Mouse (Mus musculus) CD4-positive, CD25-positive, alpha-beta regulatory T cell, adult 2 months (primary cell): Measurements from ENCODE around the gene Slitrk5.
"Not testable (repeated sequence)": the region's sequence is repeated elsewhere in the genome, so short reads cannot be mapped to it uniquely, and the experiment has no call there.

Experiments
- DNase-seq: peaks from one replicate; pipeline ENCODE4 v3.0.0-alpha.2; 2012; ENCODE audit warnings: low read depth, low spot score

The Slitrk5 gene

DNA sequence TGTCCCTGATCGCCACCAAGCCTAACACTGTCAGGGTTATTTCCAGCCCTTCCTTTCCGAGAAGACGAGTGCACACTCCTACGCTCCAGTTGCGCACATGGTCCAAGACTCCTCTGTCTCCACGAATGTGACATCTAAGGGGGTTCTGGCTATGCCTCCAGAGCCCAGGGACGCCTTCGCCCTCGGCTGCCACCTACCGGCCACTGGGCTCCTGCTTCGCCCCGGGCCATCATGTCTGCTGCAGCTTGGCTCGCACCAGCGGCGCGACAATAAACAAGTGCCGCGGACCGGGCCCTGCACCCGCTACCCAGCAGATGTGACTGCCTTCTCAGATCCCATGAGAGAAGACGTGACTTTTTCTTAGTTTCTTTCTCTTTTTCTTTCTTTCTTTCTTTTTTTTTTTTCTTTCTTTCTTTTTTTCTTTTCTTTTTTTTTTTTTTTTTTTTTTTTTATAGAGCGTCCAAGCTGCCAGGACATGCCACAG, at the start of gene Slitrk5:
Gene Slitrk5, plus strand, starts transcription at position 434 of the 484 bp plus-strand sequence.
- DNase-seq: peak; percentile 30

DNA sequence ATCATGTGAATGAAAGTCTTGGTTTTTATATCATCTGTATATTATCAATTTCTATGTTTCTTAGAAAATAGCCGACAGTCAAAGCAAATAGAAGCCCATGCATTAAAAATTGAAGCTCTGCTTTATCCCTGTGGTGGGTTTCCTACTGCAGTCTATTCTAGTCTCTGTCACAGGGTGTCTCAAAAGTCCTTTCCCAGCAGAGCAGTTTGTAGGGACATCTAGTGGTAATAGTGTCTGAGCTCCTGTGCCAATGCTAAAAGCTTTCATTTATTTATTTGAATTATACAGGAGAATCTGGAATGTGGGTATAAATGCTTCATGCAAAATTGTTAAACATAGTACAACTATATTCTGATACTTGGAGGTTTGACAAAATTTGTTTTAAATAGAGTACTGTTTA, 2.0 kb upstream of the Slitrk5 start:
- no peak for DNase-seq

DNA sequence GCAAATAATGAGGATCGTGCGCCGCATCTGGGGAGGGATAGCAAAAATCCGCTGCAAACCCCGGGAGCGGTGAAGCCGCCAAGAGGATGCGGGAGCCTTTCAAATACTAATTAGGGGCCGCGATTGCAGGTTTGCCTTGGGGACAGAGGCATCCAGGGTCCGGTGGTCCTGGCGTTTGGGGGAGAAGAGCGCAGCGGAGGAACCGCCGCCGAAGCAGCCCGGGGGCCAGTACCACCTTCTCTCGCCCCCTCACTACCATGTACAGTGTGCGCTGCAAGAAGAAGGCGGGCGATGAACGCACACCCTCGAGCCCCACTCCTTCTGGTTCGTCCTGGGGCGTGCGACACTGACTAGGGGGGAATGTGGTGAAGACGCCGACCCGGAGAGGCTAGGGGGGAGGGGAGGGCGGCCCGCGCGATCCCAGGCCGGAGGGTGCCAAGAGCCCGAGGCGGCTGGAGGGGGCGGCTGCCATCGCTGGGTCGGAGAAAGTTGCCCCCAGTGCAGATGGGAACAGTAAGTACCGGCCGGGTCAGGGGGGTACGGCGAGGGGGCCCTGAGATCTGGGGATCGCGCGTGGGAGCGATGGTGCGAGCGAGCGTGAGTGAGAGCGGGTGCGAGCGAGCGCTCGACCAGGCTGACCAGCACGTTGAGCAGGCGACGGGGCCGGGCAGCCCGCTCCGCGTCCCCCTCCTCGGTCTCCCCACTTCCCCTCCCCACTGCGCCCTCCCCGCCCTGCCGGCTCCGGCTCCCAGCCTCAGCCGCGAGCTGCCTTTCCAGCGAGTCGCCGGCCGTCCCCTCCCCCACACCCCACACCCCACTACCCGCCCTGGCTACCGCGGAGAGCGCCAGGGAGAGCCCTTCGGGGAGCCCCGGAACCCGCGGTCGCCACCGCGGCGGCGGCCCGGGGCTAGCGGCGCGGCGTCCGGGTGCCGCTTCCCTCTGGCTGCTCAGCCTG, 591 bp downstream of the Slitrk5 start:
- DNase-seq: no peak

DNA sequence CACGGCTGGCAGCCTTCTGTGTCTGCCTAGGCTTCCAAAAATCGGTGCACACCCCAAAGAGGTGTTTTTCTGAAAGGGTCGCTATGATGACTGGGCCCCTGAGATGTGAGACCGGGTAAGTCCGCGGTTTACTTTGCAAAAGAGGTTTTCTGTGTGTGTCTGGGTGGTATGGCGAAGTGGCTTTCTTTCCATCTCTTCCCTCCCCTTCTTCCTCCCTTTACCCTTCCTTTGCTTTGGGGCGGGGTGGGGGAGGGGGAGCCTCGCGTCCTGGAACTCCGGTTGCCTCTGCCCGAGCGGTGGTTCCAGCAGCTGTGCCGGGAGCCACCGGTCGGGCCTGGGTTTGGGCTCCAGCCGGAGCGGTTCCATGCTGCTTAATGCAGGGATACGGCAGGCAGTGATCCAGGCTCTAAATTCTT, 1.3 kb downstream of the Slitrk5 start:
- no peak for DNase-seq

DNA sequence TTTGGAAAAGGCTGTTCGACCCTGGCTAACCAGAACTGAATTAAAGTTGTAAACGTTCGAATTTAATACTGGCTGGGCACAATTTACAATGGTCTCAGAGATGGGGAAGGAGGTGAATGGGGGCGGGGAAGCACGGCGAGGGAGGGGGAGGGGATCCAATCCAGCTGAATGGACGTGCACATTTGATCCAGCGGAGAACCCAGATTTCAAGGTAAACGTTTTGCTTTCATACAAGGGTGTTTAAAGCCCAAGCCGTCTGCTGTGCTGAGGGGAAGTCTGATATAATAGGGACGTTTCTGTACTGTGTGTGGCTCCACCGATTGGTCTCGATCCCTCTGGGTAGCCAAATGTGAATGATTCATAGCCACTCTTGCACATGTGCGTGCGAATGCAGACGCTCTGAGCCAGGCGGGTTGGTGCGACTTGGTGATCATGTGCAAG, 2.0 kb downstream of the Slitrk5 start:
- no peak for DNase-seq

DNA sequence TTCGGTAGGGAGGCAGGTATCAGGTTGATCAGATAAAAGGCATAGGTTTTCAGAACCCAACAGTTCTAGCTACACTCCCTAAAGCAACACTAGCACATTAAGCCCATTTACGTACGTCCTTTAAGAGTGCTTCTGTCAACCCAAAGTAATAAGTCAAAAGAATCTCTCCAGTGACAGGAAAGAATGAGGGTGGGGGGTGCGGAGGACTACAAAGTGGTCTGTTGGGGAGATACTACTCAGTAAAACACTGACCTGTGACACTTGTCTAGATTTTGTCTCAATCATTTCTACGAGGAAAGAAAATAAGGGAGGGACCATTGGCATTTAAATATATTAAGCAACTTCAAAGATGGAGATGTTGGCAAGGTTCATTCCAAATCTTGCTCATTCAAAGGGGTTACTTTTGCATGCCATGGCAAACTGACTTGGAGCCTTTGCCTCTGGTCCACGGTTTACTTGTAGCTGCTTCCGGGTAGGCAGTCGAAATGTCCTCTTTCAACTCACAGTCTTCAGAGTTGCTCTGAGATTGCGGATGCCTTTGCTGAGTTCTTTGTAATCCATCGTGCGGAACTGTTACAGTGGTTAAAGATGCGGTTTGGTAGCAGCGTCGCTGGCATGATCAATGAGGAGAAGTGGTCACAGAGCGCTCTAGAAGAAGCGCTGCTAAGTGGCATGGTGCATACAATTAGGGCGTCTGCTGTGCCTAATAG, 2.6 kb downstream of the Slitrk5 start:
- no peak for DNase-seq

DNA sequence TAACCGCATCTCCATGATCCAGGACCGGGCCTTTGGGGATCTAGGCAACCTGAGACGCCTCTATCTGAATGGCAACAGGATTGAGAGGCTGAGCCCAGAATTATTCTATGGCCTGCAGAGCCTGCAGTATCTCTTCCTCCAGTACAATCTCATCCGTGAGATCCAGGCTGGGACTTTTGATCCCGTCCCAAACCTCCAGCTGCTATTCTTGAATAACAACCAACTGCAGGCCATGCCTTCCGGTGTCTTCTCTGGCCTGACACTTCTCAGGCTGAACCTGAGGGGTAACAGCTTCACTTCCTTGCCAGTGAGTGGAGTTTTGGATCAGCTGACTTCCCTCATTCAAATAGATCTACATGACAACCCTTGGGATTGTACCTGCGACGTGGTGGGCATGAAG, 5.4 kb downstream of the Slitrk5 start:
- DNase-seq: no peak

DNA sequence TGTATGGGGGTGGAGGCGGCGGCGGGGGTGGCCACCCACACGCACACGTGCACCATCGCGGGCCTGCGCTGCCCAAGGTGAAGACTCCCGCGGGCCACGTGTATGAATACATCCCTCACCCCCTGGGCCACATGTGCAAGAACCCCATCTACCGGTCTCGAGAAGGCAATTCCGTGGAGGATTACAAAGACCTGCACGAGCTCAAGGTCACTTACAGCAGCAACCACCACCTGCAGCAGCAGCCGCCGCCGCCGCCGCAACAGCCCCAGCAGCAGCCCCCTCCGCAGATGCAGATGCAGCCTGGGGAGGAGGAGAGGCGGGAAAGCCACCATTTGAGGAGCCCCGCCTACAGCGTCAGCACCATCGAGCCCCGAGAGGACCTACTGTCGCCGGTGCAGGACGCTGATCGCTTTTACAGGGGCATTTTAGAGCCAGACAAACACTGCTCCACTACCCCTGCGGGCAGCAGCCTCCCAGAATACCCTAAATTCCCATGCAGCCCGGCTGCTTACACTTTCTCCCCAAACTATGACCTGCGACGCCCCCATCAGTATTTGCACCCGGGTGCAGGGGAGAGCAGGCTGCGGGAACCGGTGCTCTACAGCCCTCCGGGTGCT, 6.3 kb downstream of the Slitrk5 start:
- DNase-seq: no peak

DNA sequence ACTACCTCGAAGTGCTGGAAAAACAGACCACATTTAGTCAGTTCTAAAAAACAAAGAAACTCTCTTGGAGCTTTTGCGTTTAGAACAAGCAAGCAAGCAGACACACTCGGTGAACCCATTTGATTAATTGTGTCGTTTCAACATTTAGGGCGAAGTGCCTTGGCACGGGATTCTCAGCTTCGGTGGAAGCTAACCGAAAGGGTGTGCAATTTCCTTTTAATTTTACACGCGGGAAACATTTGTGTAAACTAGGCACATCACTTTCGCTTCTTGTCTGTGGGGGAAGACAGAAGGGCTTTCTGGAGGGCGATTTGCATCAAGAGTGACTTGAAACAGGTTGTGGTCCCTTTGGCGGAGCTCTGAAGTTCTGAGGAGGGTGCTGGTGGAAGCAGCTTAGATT, 6.9 kb downstream of the Slitrk5 start:
- no peak for DNase-seq

DNA sequence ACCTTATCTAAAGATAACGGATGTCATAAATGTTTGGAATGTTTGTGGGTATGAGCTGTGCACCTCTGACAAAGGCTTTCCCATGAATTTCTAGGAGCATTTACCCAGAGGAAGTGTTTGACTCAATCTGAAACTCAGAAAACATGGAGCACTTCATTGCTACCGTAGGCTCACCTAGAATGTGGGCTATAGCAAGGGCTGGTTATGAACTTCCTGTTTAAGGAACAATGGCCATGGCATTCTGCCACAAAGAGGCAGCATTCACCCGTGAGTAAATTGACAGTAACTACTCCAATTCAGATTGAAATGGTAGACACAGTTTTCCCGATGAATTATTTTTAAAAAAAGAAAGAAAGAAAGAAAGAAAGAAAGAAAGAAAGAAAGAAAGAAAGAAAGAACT, 8.6 kb downstream of the Slitrk5 start:
- DNase-seq: no peak

DNA sequence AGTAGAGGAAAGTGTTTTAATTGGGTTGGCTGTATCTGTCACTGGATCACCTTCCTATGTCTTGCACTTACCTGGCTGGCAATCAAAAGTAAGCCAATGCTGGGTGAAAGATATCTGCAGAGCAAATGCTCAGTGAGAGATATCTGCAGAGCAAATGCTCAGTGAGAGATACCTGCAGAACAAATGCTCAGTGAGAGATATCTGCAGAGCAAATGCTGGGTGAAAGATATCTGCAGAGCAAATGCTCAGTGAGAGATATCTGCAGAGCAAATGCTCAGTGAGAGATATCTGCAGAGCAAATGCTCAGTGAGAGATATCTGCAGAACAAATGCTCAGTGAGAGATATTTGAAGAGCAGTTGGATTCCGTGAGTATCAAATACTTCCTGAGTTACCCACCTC, 15.2 kb downstream of the Slitrk5 start:
- DNase-seq: not testable (repeated sequence)

DNA sequence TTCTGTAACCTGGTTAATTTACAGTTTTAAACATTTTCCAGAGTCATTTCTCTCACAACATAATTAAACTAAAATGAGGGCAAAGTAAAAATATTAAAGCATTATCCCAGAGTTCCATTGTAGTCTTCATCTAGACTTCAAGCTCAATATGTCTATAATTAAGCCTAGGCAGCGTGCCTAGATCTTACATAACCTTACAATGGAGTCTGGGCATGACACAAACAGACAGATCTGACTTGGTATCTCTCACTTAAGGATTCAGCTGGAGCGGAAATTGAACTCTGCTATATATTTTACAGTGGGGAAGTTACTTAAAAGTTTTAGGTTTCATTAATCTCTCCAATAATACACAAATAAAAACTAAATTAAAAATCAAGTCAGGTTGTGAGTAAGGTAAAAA, 54.9 kb downstream of the Slitrk5 start:
- DNase-seq: no peak
